Mouse (Mus musculus) G1E-ER4 (cell line): Measurements from ENCODE around the gene Prlr. TPM values are rescaled to one million over a fixed set of nuclear protein-coding genes. Genes with fewer than 3 reads are reported as not detected.

Experiments used
- GATA1 ChIP-seq: IDR thresholded peaks from one replicate; pipeline ENCODE4 v1.8.0; 2012; ENCODE audit warnings: low read length, inconsistent platforms
- polyA plus RNA-seq: library from polyadenylated mRNA; stranded (reverse); fragments of >175 nt; gene quantifications from 2 replicates; pipeline ENCODE4 v1.2.3, GENCODE M21; 2012

Gene Prlr
- polyA plus RNA-seq, 1 experiment = not detected

DNA sequence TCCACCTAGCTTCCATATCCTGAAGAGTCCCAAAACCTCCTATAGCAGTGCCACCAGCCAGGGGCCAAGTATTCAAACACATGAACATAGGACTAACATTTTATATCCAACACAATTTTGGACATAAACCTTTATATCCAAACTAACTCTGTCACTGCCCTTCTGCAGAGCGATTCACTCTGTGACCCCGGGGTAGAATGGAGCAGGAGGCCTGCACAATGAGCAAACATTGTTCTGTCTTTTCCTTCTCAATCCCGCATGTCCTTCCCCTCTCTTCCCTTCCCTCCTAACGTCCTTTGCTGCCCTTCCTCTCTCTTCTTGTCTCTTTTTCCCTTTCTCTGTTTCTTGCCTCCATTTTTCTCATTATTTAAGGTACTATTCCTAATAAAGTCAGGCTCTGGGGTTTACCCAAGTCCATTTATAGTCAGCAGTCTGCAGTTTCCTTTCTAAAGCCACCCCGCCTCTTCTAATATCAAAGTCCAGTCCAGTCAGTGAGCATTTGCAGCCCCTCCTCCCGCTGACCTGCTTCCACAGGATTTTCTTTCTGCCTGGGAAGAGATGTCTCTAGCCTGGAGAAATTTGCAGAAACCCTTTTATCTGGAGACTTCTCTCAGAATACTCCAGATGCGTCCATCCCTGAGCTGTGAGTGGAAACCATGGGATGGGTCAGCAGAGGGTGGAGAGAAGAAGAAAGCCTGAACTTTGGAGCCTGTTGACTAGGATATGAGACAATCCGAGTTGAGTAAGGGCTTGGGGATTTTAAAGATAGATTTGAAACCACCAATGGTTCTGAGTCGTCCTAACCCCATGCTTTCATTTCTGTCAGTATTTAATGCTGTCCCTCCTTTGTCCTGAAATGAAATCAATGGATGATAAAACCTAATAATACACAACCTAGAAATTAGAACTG, 181.3 kb downstream of the Prlr start, which contains the start of gene Agxt2:
Gene Agxt2, plus strand, starts transcription at position 494 of the 910 bp plus-strand sequence.
- no peak for TF ChIP-seq GATA1

- no peak for TF ChIP-seq GATA1
Measured at GRCm38 (mm10) chr15:10366331-10366730, 189.3 kb downstream of the Prlr start.

DNA sequence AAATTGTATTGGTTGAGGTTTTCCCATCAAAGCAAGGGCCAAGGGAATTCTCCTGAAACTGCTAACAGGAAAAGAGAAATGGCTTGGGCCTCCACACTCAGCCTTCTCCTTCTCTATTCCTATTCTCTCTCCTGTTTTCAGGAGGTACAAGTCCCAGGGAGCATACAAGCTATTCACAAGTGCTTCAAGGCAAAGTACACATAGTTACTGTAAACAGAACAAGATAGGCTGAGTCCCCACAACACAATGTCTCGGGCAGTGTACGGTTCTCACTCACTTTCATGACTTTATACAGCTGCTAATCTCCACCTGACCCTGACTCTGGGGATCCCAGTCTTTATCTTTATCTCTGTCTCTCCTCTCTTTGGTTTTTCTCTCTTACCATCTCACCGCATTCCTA, 198.4 kb downstream of the Prlr start:
- TF ChIP-seq GATA1 = no peak

DNA sequence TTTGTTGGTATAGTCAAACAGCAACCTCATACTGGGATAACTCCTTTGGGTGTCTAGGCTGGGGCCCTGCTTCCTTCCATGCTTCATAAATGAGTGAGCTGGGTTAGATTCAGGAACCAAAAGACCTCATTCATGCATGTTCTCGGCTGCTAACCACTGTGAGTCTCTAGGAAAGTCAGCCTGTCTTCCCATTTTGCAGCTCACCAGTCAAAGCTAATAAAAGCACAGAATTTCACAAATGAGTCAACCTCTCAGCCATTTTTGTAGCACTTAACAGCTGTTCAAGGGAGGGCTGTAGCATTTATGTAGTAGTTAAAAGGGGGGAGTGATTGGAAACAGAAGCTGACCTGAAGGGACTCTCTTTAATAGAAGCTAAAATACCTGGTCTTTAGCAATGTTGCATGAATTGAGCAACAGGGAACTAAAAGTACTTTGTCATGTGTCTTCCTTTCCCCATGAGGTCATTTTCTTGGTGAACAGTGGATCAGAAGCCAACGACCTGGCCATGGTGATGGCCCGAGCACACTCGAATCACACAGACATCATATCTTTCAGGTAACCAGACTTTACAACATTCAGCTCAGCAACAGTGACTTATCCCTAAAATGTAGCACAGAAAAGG, 201.4 kb downstream of the Prlr start:
- TF ChIP-seq GATA1 = no peak

DNA sequence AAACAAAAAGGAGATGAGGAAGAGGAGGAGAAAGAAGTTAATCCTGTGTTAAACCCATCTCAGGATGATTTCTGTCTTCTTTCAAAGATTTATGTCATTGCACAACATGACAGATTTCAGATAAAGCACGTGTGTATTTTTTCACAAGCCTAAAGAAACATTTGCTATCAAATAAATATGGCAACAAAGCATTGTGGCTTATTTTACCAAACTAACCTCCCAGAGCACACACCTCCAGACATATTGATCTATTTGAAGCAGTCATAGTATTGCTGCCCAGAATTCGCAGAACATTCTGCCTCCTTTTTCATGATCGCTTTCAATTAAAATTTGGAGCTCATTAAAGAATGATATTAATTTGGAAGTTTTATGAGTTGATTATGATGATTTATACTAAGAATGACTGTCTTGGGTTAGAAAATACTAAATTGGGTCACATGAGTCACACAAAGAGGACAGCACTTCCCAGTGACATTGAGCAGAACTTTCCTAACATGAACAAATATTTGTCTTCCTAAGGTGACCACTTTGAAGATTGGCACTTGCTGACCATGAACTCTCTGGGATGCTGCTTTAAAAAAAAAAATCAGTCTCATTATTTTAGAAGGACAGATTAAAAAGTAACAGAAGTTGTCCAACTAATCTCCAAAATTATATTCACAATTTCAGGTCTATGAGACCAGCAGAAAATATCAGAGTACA, 202.9 kb downstream of the Prlr start:
- TF ChIP-seq GATA1 = no peak

DNA sequence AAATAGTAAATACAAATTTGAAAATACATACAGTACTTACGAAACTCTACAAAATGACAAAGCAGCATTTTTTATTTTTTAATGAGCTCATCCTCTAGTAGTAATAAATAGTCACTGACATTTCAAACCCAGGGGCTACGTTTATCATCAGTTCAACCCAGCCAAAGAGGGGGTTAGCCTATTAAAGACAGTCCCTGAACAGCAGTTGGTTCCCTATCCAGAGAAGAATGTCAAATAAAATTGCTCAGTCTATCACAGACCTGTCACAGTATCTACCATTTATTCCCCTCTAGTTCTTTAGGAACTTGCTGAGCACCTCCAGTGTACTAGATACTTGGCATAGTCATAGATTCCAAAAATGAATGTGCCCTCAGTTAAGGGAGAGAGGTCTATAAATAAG, 210.2 kb downstream of the Prlr start:
- TF ChIP-seq GATA1 = no peak

Other genes starting within 250 kb of the Prlr start
- gene Gm21973, start 148.1 kb downstream of the Prlr start, polyA plus RNA-seq = not detected in 2 replicates
- not detected in 2 replicates for gene Agxt2, start 181.3 kb downstream of the Prlr start, polyA plus RNA-seq